Mouse (Mus musculus): ENCODE results near the gene Gm10058.
"Not testable (repeated sequence)": the region's sequence is repeated elsewhere in the genome, so short reads cannot be mapped to it uniquely, and the experiment has no call there.

DNA sequence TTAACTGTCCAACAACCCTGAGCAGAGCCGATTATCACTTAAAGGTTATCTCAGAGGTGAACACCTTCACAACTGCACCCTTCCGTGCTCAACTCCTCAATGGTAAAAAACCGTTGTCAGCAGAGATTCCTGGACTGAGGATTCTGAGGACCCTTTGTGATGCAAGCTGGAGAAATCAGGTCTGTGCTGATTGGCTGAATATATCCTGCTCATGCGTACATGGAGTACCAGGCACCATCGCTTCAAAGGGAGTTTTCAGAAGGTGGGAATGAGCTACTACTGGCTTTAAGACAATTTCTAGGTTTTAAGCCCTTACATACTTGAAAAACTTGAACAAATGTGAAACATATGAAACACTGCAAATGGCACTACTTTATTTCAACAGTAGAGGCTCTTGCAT, at the start of gene Gm10058:
- TF ChIP-seq EP300 (IDR thresholded peaks at IDR 0.05; ENCODE audit: low read length); USF1 (IDR thresholded peaks at IDR 0.05; ENCODE audit: low read depth, low read length); POLR2A (IDR thresholded peaks at IDR 0.05; ENCODE audit: low read depth, low read length); SMC3 (IDR thresholded peaks at IDR 0.05; ENCODE audit: low read depth, low read length): not testable (repeated sequence)
